Mouse (Mus musculus) forebrain, embryonic 16.5 days (tissue): ENCODE results near the gene Garnl3. TPM values are rescaled to one million over a fixed set of nuclear protein-coding genes. Genes with fewer than 3 reads are reported as not detected.

ENCODE experiments used
- ATAC-seq: fragments of 200-750 bp; cut with Nextera tagmentation; 2 replicates; pipeline ENCODE4 v1.8.0; 2017; ENCODE audit warnings: mild to moderate bottlenecking, moderate library complexity
- H3K27ac ChIP-seq: fragments of 300-500 bp; sonication (generic); 2 replicates; pipeline ENCODE4 v1.5.1; 2014; ENCODE audit warnings: low read length, control low read depth
- H3K27me3 ChIP-seq: fragments of 300-500 bp; sonication (generic); replicated peaks from 2 replicates; pipeline ENCODE4 v1.6.1; 2014; ENCODE audit warnings: low read length; ENCODE audit not compliant: control insufficient read depth, insufficient read depth
- H3K36me3 ChIP-seq: fragments of 300-500 bp; sonication (generic); 2 replicates; pipeline ENCODE4 v1.6.1; 2014; ENCODE audit not compliant: control insufficient read depth, insufficient read depth
- H3K4me1 ChIP-seq: fragments of 300-500 bp; sonication (generic); replicated peaks from 2 replicates; pipeline ENCODE4 v1.6.1; 2014; ENCODE audit warnings: low read length; ENCODE audit not compliant: control insufficient read depth, insufficient read depth
- H3K4me2 ChIP-seq: fragments of 300-500 bp; sonication (generic); 2 replicates; pipeline ENCODE4 v1.6.1; 2014; ENCODE audit warnings: mild to moderate bottlenecking, low read length, control low read depth
- H3K4me3 ChIP-seq: fragments of 300-500 bp; sonication (generic); replicated peaks from 2 replicates; pipeline ENCODE4 v1.5.1; 2014; ENCODE audit warnings: mild to moderate bottlenecking, low read length, control low read depth
- H3K9ac ChIP-seq: fragments of 300-500 bp; sonication (generic); replicated peaks from 2 replicates; pipeline ENCODE4 v1.6.1; 2014; ENCODE audit warnings: low read depth, low read length, control low read depth
- H3K9me3 ChIP-seq: fragments of 300-500 bp; sonication (generic); 2 replicates; pipeline ENCODE4 v1.6.1; 2016; ENCODE audit warnings: low read length; ENCODE audit not compliant: control insufficient read depth
- WGBS: fragments of 180-500 bp; shearing (Covaris S2); extraction: QIAGEN DNeasy Blood & Tissue Kit; methylation state at CpG from one replicate; pipeline ENCODE4 v1.1.7; 2014; 5-methylcytosine and 5-hydroxymethylcytosine counted together
- polyA plus RNA-seq: library from polyadenylated mRNA; unstranded; fragments of >200 nt; fragmentation: Nextera tagmentation; extraction: Ambion mirVana; gene quantifications from 2 replicates; pipeline ENCODE4 v1.2.1, GENCODE M21; 2015

The Garnl3 gene
- polyA plus RNA-seq, 1 experiment from 2014 or later, result 34.5 TPM

DNA sequence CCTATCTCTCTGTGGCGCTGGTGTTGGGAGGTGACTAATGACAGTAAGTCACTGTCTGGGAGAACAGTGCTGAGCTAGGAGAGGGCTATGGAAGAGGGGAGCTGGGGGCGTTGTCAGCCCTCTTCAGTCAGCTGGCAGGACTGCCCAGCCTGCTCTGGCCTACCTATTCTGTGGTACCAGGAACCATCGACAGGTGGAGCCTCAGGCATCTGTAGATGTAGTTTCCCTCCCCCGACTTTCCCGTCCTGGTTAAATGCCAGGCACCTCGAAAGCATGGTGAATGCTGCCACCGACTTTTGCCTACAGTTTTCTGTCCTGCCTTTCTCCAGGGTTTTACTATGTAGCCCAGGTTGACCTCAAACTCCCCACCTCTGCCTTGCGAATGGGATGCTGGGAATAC lies 174.1 kb downstream of the Garnl3 start:
- Histone ChIP-seq H3K4me3 (no peak overlapping the region), H3K4me1 (peaks cover 11% of the 10 kb centered on the region), H3K27me3 (no peaks in the 10 kb centered on the region), H3K27ac (no peak overlapping the region), H3K9me3 (peaks cover 2% of the 10 kb centered on the region; the same call in 1 of the 2 replicates), H3K9ac (no peak overlapping the region), H3K36me3 (peaks cover 8% of the 10 kb centered on the region), H3K4me2 (no peak overlapping the region)
- WGBS, result 55% methylated on average over 8 of the region's 8 CpGs
- ATAC-seq, result no peak

DNA sequence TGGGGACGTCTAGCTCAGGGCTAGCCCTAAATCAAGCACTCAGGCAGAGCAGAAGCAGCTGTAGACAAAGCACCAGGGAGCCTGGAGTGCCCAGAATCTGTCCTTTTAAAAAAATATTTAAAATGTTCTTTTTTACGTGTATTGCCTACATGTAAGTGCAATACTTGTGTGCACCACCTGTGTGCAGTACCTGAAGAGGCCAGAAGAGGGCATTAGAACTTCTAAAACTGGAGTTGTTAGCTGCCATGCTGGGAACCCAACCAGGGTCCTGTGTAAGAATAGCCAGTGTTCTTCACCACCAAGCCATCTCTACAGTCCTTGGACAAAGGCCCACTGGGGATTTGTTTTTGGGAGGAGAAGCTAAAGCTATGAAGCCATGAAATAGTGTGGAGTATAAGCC lies 176.9 kb downstream of the Garnl3 start:
- Histone ChIP-seq H3K4me3 (no peak overlapping the region), H3K36me3 (peaks cover 8% of the 10 kb centered on the region), H3K27ac (no peak overlapping the region), H3K9me3 (peaks cover 2% of the 10 kb centered on the region; the same call in 1 of the 2 replicates), H3K4me1 (no peaks in the 10 kb centered on the region), H3K4me2 (no peak overlapping the region), H3K9ac (no peak overlapping the region), H3K27me3 (no peaks in the 10 kb centered on the region)
- WGBS, result 92% methylated on average over 2 of the region's 2 CpGs
- ATAC-seq, result no peak

DNA sequence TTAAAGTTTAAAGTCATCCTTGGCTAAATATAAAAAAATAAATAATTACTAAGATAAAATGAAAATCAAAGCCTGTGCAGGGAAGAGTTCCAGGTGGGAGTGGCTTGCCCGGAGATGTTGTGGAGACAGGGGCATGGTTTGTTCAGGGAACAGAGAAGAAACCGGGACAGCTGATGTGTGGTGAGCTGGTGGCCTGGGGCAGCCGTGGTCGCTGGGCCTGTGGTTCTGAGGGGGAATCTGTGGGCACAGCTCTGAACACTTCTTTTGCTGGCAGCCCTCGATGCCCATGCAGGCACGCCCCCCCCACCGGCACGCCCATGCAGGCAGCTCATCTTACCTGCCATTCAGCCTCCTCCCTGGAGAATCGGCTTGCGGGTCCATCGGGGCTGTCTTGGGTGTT lies 184.0 kb downstream of the Garnl3 start:
- no peak for ATAC-seq
- Histone ChIP-seq H3K4me3 (no peak overlapping the region), H3K27ac (no peak overlapping the region), H3K9me3 (no peaks in the 10 kb centered on the region), H3K4me2 (no peak overlapping the region), H3K9ac (no peak overlapping the region), H3K36me3 (peaks cover 3% of the 10 kb centered on the region; the same call in 1 of the 2 replicates), H3K27me3 (no peaks in the 10 kb centered on the region), H3K4me1 (no peaks in the 10 kb centered on the region)
- 88% methylated on average over 11 of the region's 11 CpGs for WGBS

DNA sequence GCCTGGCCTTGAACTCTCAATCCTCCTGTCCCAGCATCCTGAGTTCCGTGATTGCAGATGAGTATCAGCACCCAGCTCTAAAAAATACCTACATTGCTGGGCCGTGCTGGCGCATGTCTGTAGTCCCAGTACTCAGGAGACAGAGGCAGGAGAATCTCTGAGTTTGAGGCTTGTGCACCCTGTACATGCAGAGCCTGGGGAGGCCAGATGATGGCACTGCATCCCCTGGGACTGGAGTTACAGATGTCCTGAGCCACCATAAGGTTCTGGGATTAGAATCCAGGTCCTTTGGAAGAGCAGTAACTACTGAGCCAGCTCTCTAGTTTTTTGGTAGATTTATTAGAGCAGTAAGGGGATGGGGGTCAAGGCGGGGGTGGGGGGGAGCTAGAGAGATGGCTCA lies 191.0 kb downstream of the Garnl3 start:
- Histone ChIP-seq H3K27ac (no peak overlapping the region), H3K9me3 (no peaks in the 10 kb centered on the region), H3K36me3 (peaks cover 10% of the 10 kb centered on the region), H3K4me2 (no peak overlapping the region), H3K9ac (no peak overlapping the region), H3K4me3 (no peak overlapping the region), H3K4me1 (no peaks in the 10 kb centered on the region), H3K27me3 (no peaks in the 10 kb centered on the region)
- ATAC-seq, result no peak
- WGBS, result 93% methylated on average over 4 of the region's 4 CpGs

DNA sequence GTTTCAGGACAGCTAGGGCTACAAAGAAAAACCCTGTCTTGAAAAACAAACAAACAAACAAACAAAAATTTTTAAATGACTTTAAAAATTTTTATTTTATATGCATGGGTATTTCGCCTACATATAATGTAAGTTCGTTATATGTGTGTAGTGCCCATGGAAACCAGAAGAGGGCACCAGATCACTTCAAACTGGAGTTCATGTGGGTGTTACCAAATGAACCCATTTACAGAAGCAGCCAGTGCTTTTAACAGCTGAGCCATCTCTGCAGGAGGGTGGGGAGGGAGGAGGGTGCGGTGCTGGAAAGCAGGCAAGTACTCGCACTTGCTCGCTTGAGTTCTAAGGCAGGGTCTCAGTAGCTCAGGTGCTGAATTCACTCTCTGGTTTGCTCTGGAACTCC lies 192.0 kb downstream of the Garnl3 start:
- H3K4me1 ChIP-seq, result no peaks in the 10 kb centered on the region
- peaks cover 10% of the 10 kb centered on the region for H3K36me3 ChIP-seq
- H3K27me3 ChIP-seq, result no peaks in the 10 kb centered on the region
- H3K9ac ChIP-seq, result no peak overlapping the region
- no peak overlapping the region for H3K27ac ChIP-seq
- 65% methylated on average over 5 of the region's 5 CpGs for WGBS
- no peaks in the 10 kb centered on the region for H3K9me3 ChIP-seq
- ATAC-seq, result no peak
- no peak overlapping the region for H3K4me2 ChIP-seq
- H3K4me3 ChIP-seq, result no peak overlapping the region

DNA sequence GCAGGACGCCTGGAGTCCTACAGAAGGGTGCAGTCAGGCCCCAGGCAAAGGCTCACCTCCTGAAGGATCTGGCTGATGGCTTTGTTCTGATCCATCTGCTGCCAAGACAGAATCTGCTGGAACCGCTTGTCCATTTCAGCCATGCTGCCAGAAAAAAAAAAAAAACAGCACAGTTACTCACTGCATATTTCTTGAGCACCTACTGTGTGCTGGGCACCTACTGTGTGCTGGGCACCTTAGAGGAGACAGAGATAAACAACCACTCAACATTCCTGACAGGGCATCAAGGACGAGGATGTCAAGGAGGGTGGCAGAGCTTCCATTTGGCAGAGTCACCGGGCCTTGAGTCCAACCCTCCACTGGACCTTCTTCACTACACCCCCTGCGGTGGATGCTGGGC lies 192.7 kb downstream of the Garnl3 start:
- Histone ChIP-seq H3K9me3 (no peaks in the 10 kb centered on the region), H3K27me3 (no peaks in the 10 kb centered on the region), H3K27ac (no peak overlapping the region), H3K4me1 (no peaks in the 10 kb centered on the region), H3K9ac (no peak overlapping the region), H3K36me3 (peaks cover 10% of the 10 kb centered on the region), H3K4me3 (no peak overlapping the region), H3K4me2 (no peak overlapping the region)
- ATAC-seq, result no peak
- WGBS, result 92% methylated on average over 5 of the region's 5 CpGs

Other genes with a start within 250 kb of the Garnl3 start
- gene Rpl12, start 170.1 kb downstream of the Garnl3 start, polyA plus RNA-seq, result 101 and 105 TPM in 2 replicates
- 18.1 and 21.9 TPM in 2 replicates for gene Lrsam1, start 170.0 kb downstream of the Garnl3 start, polyA plus RNA-seq
- 23.9 and 24.0 TPM in 2 replicates for gene Slc2a8, start 149.6 kb downstream of the Garnl3 start, polyA plus RNA-seq
- 12.0 and 14.3 TPM in 2 replicates for gene Angptl2, start 84.4 kb upstream of the Garnl3 start, polyA plus RNA-seq
- gene Ralgps1, start 239.8 kb upstream of the Garnl3 start, polyA plus RNA-seq, result 44.8 and 50.4 TPM in 2 replicates